Mouse (Mus musculus) liver, embryonic 14.5 days (tissue): ENCODE data around the gene Gm5862.
"Not testable (repeated sequence)": the region's sequence is repeated elsewhere in the genome, so short reads cannot be mapped to it uniquely, and the experiment has no call there.

ENCODE experiments used
- CTCF ChIP-seq: IDR thresholded peaks from 2 replicates; pipeline ENCODE4 v1.5.1; 2016; ENCODE audit warnings: antibody characterized with exemption, low read depth, control low read depth
- EP300 ChIP-seq: IDR thresholded peaks from 2 replicates; pipeline ENCODE4 v1.6.1; 2016; ENCODE audit warnings: antibody characterized with exemption, low read depth

- not testable (repeated sequence) for TF ChIP-seq CTCF, EP300
These were observed 34.2 kb downstream of the Gm5862 start, which contains the start of gene Gm21698 for GRCm38 (mm10) chr5:25988550-25988949.
